Mouse (Mus musculus): ENCODE measurements at regions not wholly inside any gene's neighbourhood (a gene's known extent, or its start where the extent isn't known, plus 50 kb on each side); places are given as distances from the start of the nearest gene placed in this dataset.

DNA sequence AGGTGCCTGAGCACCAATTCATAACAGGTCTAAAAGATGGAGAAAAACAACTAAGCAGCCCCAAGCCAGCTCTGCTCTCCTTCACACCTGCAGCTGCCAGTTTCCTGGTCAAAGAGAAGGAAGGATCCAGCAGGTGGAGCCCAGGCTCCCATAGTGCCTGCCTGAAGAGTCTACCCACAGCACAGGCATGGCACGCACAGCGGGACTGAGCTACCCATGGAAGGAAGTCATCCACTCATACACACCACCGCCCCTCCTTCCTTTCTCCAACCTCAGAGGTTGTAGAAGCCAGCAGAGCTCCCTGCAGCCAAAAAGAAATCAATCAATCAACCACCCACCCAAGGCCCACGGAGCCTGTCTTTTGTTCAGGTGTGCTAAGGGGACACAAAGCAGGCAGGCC lies 197.0 kb upstream of the Cadm1 start:
- Histone ChIP-seq H3K4me2 (ENCODE audit: insufficient read depth, low read depth, poor library complexity, severe bottlenecking) (no peak overlapping the region), H3K4me1 (ENCODE audit: control insufficient read depth in 1 of 2, insufficient read depth in 2 of 2) (no peaks in the 10 kb centered on the region), H3K9ac (ENCODE audit: insufficient read depth, low read depth) (no peak overlapping the region), H3K79me2 (replicated peaks; ENCODE audit: control insufficient read depth, extremely low read depth, insufficient read depth, poor library complexity, severe bottlenecking) (no peaks in the 10 kb centered on the region), H3K4me3 (replicated peaks in 1 of 3; ENCODE audit: low read depth in 2 of 3, low read length in 2 of 3, poor library complexity in 1 of 3) (no peak overlapping the region), H3K9me3 (replicated peaks; ENCODE audit: low read length) (peaks cover 77% of the 10 kb centered on the region), H3K27ac (ENCODE audit: insufficient read depth, low read depth) (no peak overlapping the region), H3K27me3 (replicated peaks) (no peaks in the 10 kb centered on the region), H3K36me3 (replicated peaks in 1 of 2; ENCODE audit: control insufficient read depth in 1 of 2, insufficient read depth in 1 of 2, low read length in 1 of 2) (no peaks in the 10 kb centered on the region)
- TF ChIP-seq NELFE (IDR thresholded peaks at IDR 0.05; ENCODE audit: low read depth, low read length): no peak
- no peak for TF ChIP-seq ZKSCAN1 (IDR thresholded peaks at IDR 0.05; ENCODE audit: borderline replicate concordance, low read depth, low read length)
- no peak for TF ChIP-seq HCFC1 (IDR thresholded peaks at IDR 0.05; ENCODE audit: low read depth, low read length)
- TF ChIP-seq ZMIZ1 (IDR thresholded peaks at IDR 0.05; ENCODE audit: low read depth, low read length): no peak
- no peak for TF ChIP-seq MAX (IDR thresholded peaks at IDR 0.05; ENCODE audit: low read length)
- TF ChIP-seq RCOR1 (conservative IDR thresholded peaks at IDR 0.05; ENCODE audit: low read depth, low read length): no peak
- no peak for TF ChIP-seq CHD1 (IDR thresholded peaks at IDR 0.05; ENCODE audit: low read depth, low read length)
- TF ChIP-seq ZC3H11A (IDR thresholded peaks at IDR 0.05; ENCODE audit: low read depth, low read length): no peak
- no peak for TF ChIP-seq KAT2A (IDR thresholded peaks at IDR 0.05; ENCODE audit: insufficient replicate concordance, low read length)
- no peak for DNase-seq (ENCODE audit: extremely low read depth)
- dilution Hi-C loops (cut with MboI; ENCODE audit: extremely low pct_ligation_motif_present, extremely low pct_unique_long_range_greater_than_20kb, low sequenced_read_pairs): no loop called here
- in situ Hi-C loops (cut with MboI; ENCODE audit: low pct_ligation_motif_present, low pct_unique_long_range_greater_than_20kb, low sequenced_read_pairs): no loop called here

DNA sequence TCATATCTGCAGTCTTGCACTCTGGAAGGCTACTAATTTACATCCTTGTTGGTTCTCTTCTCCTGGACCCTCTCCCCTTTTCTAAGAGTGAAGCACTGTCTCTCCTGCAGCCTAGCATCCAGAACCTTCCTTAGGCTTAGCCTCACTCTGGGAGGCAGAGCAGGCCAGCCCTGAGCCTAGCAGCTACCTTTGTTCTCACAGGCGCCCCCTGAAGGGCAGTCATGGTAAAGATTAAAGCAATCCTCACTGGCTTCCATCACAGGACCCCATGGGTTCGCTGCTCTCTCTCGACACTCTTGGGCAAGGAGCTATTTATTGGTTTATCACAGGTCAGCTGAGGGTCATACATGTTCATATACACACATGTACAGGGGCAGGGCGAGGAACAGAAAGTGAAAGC lies 191.8 kb upstream of the Cadm1 start:
- Histone ChIP-seq H3K4me1 (ENCODE audit: control insufficient read depth in 1 of 2, insufficient read depth in 2 of 2) (no peaks in the 10 kb centered on the region), H3K4me3 (replicated peaks in 1 of 3; ENCODE audit: low read depth in 2 of 3, low read length in 2 of 3, poor library complexity in 1 of 3) (no peak overlapping the region), H3K9ac (ENCODE audit: insufficient read depth, low read depth) (no peak overlapping the region), H3K4me2 (ENCODE audit: insufficient read depth, low read depth, poor library complexity, severe bottlenecking) (no peak overlapping the region), H3K27ac (ENCODE audit: insufficient read depth, low read depth) (no peak overlapping the region), H3K36me3 (replicated peaks in 1 of 2; ENCODE audit: control insufficient read depth in 1 of 2, insufficient read depth in 1 of 2, low read length in 1 of 2) (no peaks in the 10 kb centered on the region), H3K27me3 (replicated peaks) (no peaks in the 10 kb centered on the region), H3K9me3 (replicated peaks; ENCODE audit: low read length) (peaks cover 87% of the 10 kb centered on the region), H3K79me2 (replicated peaks; ENCODE audit: control insufficient read depth, extremely low read depth, insufficient read depth, poor library complexity, severe bottlenecking) (no peaks in the 10 kb centered on the region)
- TF ChIP-seq MAZ (IDR thresholded peaks at IDR 0.05; ENCODE audit: low read depth, low read length): no peak
- TF ChIP-seq ZC3H11A (IDR thresholded peaks at IDR 0.05; ENCODE audit: low read depth, low read length): no peak
- TF ChIP-seq MAFK (IDR thresholded peaks at IDR 0.05; ENCODE audit: insufficient replicate concordance, low read length): no peak
- TF ChIP-seq ETS1 (conservative IDR thresholded peaks at IDR 0.05; ENCODE audit: low read depth, low read length): no peak
- no peak for TF ChIP-seq HCFC1 (IDR thresholded peaks at IDR 0.05; ENCODE audit: low read depth, low read length)
- no peak for TF ChIP-seq E2F4 (IDR thresholded peaks at IDR 0.05; ENCODE audit: insufficient replicate concordance, low read depth, low read length)
- TF ChIP-seq UBTF (IDR thresholded peaks at IDR 0.05; ENCODE audit: low read depth, low read length): no peak
- no peak for TF ChIP-seq KAT2A (IDR thresholded peaks at IDR 0.05; ENCODE audit: insufficient replicate concordance, low read length)
- dilution Hi-C loops (cut with MboI; ENCODE audit: extremely low pct_ligation_motif_present, extremely low pct_unique_long_range_greater_than_20kb, low sequenced_read_pairs) (no loop called here), in situ Hi-C loops (cut with MboI; ENCODE audit: low pct_ligation_motif_present, low pct_unique_long_range_greater_than_20kb, low sequenced_read_pairs) (no loop called here)
- DNase-seq (ENCODE audit: extremely low read depth): no peak
